Mouse (Mus musculus) testis, adult 10 weeks (tissue): Measurements from ENCODE around the gene Ikbip. TPM values are rescaled to one million over a fixed set of nuclear protein-coding genes. Genes with fewer than 3 reads are reported as not detected.

ENCODE experiments used
- polyA plus RNA-seq: library from polyadenylated mRNA; stranded (reverse); fragments of 350-450 nt; fragmentation: Illumina TruSeq; extraction: RNeasy Lipid Tissue Mini Kit (QIAGEN cat#74804); gene quantifications from one replicate; pipeline ENCODE4 v1.2.3, GENCODE M21; 2014; ENCODE audit warnings: low read depth, low replicate concordance

Ikbip gene
- polyA plus RNA-seq, result 9.7 TPM

DNA sequence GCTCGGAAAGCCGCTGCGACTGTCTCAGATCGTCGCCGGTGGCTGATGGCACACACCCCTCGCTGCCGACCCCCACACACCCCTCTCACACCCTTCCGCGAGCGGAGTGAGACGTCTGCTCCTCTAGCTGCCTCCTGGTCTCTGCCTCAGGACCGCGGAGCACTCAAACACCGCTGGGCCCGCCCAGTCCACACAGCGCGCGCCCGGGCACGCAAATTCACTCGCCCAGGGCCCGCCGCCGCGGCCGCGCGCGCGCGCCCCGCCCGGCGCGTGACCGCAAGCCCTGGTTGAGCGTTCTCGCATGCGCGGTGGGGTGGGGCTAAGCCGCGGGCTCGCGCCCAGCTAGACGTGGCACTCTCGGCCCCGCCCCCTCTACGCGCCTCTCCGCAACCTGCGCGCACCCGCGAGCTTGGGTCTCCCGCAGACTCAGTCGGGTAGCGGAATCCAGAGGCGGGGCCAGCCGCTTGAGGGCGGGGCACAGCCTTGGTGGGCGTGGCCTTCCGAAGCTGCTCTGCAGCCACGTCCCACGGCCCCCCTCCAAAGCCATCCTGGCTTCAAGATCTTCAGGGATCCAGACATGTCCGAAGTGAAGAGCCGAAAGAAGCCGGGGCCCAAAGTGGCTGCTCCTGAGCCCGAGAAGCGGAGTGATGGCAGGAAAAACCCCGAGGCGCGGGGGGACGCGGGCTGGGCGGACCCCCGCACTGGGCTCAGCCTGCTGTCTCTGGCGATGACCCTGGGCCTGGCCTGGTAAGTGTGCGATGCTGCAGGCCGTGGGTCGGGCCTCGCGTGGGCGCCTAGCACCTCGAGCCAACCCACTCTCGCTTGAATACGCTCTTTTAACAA lies at the start of gene Ikbip, which contains the start of gene Apaf1:
Gene Ikbip (plus strand): TSS at position 391 of the 843 bp plus-strand sequence.
Gene Apaf1 (minus strand): TSS at position 221 of the 843 bp plus-strand sequence.

DNA sequence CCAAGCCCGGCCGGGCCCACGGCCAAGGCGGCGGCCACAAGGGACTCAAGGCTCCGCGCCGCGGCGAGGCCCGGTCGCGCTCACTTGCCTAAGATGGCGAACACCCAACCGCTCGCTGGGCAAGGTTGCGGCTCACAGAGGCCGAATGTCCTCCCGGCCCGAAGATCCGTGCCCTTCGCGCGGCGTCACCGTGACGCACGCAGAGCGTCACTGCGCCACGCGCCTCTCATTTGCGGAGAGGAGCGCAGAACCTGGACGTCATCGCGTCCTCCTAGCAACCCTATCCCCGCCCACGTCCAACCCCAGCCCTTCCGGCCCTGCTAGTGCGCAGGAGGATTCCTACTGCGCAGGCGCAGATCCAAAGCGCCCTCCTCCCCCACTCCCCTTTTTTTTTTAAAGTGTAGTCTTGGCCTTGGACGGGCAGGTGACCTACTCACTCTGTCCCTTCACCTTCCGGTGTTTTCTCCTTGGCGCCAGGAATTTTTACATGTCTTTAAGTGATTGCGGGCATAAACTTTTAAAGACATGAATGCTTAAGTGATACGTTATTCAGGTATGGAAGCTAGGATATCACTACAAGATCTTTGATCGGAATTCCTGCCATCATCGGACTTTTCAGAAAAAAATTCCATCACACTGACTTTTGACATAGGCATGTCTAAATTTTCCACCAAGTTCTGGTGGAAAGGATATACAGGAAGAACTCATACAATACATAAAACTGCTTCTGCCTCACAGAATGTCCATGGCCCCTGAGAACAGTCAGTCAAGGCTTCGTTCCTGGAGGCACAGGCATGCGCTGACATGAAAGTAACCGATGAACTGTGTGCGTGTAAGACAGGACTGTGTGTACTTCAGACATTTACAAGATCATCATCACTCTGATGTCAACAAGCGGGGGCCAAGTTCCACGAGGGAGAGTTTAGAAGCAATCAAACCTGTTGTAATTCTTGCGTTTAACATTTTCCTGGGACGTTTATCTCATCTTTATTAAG lies 41.4 kb downstream of the Ikbip start, which contains the start of gene Slc25a3:
Gene Slc25a3 (minus strand): TSS at position 232 of the 995 bp plus-strand sequence.

Other genes with a start within 250 kb of the Ikbip start
- gene Apaf1, start 170 bp upstream of the Ikbip start, polyA plus RNA-seq, result 3.0 TPM
- gene Slc25a3, start 41.1 kb downstream of the Ikbip start, polyA plus RNA-seq, result 219 TPM
- gene Tmpo, start 98.4 kb downstream of the Ikbip start, polyA plus RNA-seq, result 98.2 TPM